Mouse (Mus musculus) G1E (cell line): Measurements from ENCODE around the gene Ube2g2. TPM values are rescaled to one million over a fixed set of nuclear protein-coding genes. Genes with fewer than 3 reads are reported as not detected.

Experiments
- ATAC-seq: 2 replicates; pipeline ENCODE4 v1.8.0; 2016; ENCODE audit warnings: mild to moderate bottlenecking; ENCODE audit not compliant: insufficient number of reproducible peaks, poor library complexity, low FRiP score, severe bottlenecking; ENCODE audit errors: extremely low read depth
- DNase-seq: peaks from one replicate; pipeline ENCODE4 v3.0.0; 2012; ENCODE audit warnings: low spot score
- H3K27me3 ChIP-seq: 2 replicates; pipeline ENCODE4 v1.6.1; 2012; ENCODE audit warnings: mild to moderate bottlenecking, low read length, inconsistent platforms; ENCODE audit not compliant: insufficient read depth
- H3K36me3 ChIP-seq: replicated peaks from 2 replicates; pipeline ENCODE3; 2012; ENCODE audit warnings: mild to moderate bottlenecking, inconsistent platforms
- H3K4me1 ChIP-seq: 2 replicates; pipeline ENCODE4 v1.6.1; 2012; ENCODE audit warnings: low read depth, low read length, inconsistent platforms, mixed read lengths; ENCODE audit not compliant: insufficient read depth
- H3K4me3 ChIP-seq: 2 replicates; pipeline ENCODE4 v1.5.1; 2012; ENCODE audit warnings: low read depth, mild to moderate bottlenecking, inconsistent platforms, low read length, moderate library complexity, mixed read lengths
- H3K9me3 ChIP-seq: replicated peaks from 2 replicates; pipeline ENCODE4 v1.6.1; 2012; ENCODE audit warnings: inconsistent platforms
- CTCF ChIP-seq: IDR thresholded peaks from 2 replicates; pipeline ENCODE4 v1.5.1; 2012; ENCODE audit warnings: low read depth, low read length, inconsistent platforms, mixed read lengths
- GATA1 ChIP-seq: IDR thresholded peaks from 2 replicates; pipeline ENCODE4 v1.6.1; 2012; ENCODE audit warnings: borderline replicate concordance, low read length, inconsistent platforms, mixed read lengths
- GATA2 ChIP-seq: IDR thresholded peaks from 2 replicates; pipeline ENCODE4 v1.6.1; 2012; ENCODE audit warnings: low read depth, low read length, inconsistent platforms, borderline replicate concordance
- POLR2AphosphoS5 ChIP-seq: IDR thresholded peaks from 2 replicates; pipeline ENCODE4 v1.6.1; 2012; ENCODE audit warnings: low read depth, low read length, inconsistent platforms; ENCODE audit not compliant: insufficient replicate concordance
- TAL1 ChIP-seq: conservative IDR thresholded peaks from 2 replicates; pipeline ENCODE4 v1.6.1; 2012; ENCODE audit warnings: low read depth, low read length, inconsistent platforms, mixed read lengths
- polyA plus RNA-seq: library from polyadenylated mRNA; stranded (reverse); fragments of >175 nt; gene quantifications from 2 replicates; pipeline ENCODE4 v1.2.3, GENCODE M21; 2012
- total RNA-seq, 2 experiments: library from RNA; stranded (forward) in 1 of 2; stranded (reverse) in 1 of 2; fragments of 200-1000 nt in 1 of 2; fragments of >200 nt in 1 of 2; fragmentation: Nextera tagmentation in 1 of 2; gene quantifications; 2 replicates each; pipeline ENCODE4 v1.2.3; 2014 to 2017

The Ube2g2 gene
- total and polyA plus RNA-seq, 3 experiments, result 20.7 to 35.0 (median 24.5) TPM

- Histone ChIP-seq H3K27me3 (no peaks in the 10 kb centered on the region), H3K36me3 (peaks cover 96% of the 10 kb centered on the region), H3K9me3 (no peaks in the 10 kb centered on the region), H3K4me1 (peaks cover 6% of the 10 kb centered on the region; the same call in 1 of the 2 replicates), H3K4me3 (no peak overlapping the region)
- TF ChIP-seq GATA1 (no peak), TAL1 (no peak), CTCF (no peak), POLR2AphosphoS5 (no peak), GATA2 (no peak)
- ATAC-seq (no peak), DNase-seq (no peak)
Measured at GRCm38 (mm10) chr10:77636234-77636922, 14.3 kb downstream of the Ube2g2 start.

GRCm38 (mm10) chr10:77638956-77639355 lies 16.9 kb downstream of the Ube2g2 start:
- ATAC-seq (no peak), DNase-seq (no peak)
- H3K27me3 ChIP-seq, result no peaks in the 10 kb centered on the region
- no peak overlapping the region for H3K4me3 ChIP-seq
- no peaks in the 10 kb centered on the region for H3K9me3 ChIP-seq
- peaks cover 94% of the 10 kb centered on the region for H3K36me3 ChIP-seq
- H3K4me1 ChIP-seq, result peaks cover 8% of the 10 kb centered on the region
- TF ChIP-seq GATA1 (no peak), CTCF (no peak), POLR2AphosphoS5 (no peak), GATA2 (no peak)

DNA sequence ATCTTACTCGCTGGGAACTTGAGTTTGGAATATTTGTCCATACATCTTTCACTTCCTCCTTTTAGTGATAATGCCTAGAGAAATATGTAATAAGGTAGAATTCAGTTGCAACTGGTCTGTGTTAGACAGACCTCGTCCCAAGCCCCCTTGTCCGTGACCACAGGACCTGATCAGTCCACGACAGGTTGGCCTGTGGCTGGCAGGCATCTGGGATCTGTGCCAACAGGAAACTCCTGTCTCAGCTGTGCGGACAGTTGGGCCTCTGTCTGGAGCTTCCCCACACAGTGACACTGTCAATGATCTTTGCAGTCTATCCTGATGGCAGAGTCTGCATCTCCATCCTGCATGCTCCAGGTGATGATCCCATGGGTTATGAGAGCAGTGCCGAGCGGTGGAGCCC lies 21.1 kb downstream of the Ube2g2 start:
- peaks cover 94% of the 10 kb centered on the region for H3K36me3 ChIP-seq
- H3K9me3 ChIP-seq, result no peaks in the 10 kb centered on the region
- H3K4me3 ChIP-seq, result no peak overlapping the region
- no peaks in the 10 kb centered on the region for H3K27me3 ChIP-seq
- H3K4me1 ChIP-seq, result peaks cover 8% of the 10 kb centered on the region
- TF ChIP-seq TAL1, result no peak
- no peak for TF ChIP-seq CTCF
- no peak for TF ChIP-seq POLR2AphosphoS5
- TF ChIP-seq GATA2, result no peak
- no peak for TF ChIP-seq GATA1
- ATAC-seq (no peak), DNase-seq (no peak)

DNA sequence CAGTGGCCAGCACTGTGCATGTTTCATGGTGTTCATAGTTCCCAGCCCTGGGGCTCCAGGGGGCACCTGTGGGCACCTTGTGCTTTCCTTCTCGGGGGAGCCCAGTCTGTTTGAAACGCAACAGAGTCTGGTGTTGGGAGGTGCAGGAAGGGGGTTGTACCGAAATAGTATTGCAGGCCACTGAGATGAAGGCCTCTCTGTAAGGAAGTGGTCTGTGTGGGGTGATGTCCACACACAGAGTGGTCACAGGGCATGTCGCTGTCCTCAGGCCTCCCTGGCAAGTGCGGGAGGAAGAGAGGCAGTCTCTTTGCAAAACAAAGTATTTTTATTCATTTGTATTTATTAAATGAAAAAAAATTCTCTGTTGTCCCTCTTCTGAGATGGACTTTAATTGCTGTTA lies 23.5 kb downstream of the Ube2g2 start:
- no peaks in the 10 kb centered on the region for H3K9me3 ChIP-seq
- peaks cover 2% of the 10 kb centered on the region for H3K4me1 ChIP-seq
- H3K36me3 ChIP-seq, result peaks cover 76% of the 10 kb centered on the region
- TF ChIP-seq CTCF (no peak), GATA1 (no peak), GATA2 (no peak), POLR2AphosphoS5 (no peak), TAL1 (no peak)
- no peak for DNase-seq
- no peak overlapping the region for H3K4me3 ChIP-seq
- peaks cover 10% of the 10 kb centered on the region; the same call in 1 of the 2 replicates for H3K27me3 ChIP-seq
- ATAC-seq, result no peak

DNA sequence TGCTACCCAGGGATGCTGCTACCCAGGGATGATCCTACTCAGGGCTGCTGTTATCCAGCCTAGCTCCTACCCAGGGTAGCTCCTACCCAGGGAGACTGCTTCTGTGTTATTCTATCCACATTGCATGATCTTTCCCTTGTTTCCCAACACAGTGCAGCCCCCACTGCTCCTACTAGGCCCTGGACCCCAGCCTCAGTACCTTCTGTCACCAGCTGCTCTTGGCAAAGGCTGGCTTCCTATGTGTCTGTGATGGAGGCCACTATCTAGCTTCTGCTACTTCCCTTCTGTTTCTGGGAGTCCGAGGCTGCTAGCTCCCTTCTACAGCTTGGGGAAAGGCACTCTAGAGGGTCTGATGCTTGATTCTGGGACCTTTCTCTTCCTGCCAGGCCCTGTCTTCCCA lies 25.4 kb downstream of the Ube2g2 start:
- Histone ChIP-seq H3K36me3 (peaks cover 59% of the 10 kb centered on the region), H3K27me3 (peaks cover 13% of the 10 kb centered on the region; the same call in 1 of the 2 replicates), H3K4me1 (peaks cover 2% of the 10 kb centered on the region; the same call in 1 of the 2 replicates), H3K4me3 (no peak overlapping the region), H3K9me3 (no peaks in the 10 kb centered on the region)
- TF ChIP-seq CTCF, result no peak
- no peak for TF ChIP-seq GATA2
- TF ChIP-seq TAL1, result no peak
- no peak for TF ChIP-seq GATA1
- no peak for TF ChIP-seq POLR2AphosphoS5
- DNase-seq (no peak), ATAC-seq (no peak)

GRCm38 (mm10) chr10:77647901-77648300 lies 25.8 kb downstream of the Ube2g2 start:
- Histone ChIP-seq H3K4me1 (peaks cover 2% of the 10 kb centered on the region; the same call in 1 of the 2 replicates), H3K9me3 (no peaks in the 10 kb centered on the region), H3K4me3 (no peak overlapping the region), H3K36me3 (peaks cover 56% of the 10 kb centered on the region), H3K27me3 (peaks cover 13% of the 10 kb centered on the region; the same call in 1 of the 2 replicates)
- no peak for DNase-seq
- no peak for ATAC-seq
- no peak for TF ChIP-seq GATA1
- no peak for TF ChIP-seq GATA2
- no peak for TF ChIP-seq CTCF
- no peak for TF ChIP-seq POLR2AphosphoS5
- TF ChIP-seq TAL1, result no peak
